Mouse (Mus musculus) erythroblast, adult 5-6 weeks (primary cell): ENCODE data around the gene Ilf2. TPM values are rescaled to one million over a fixed set of nuclear protein-coding genes. Genes with fewer than 3 reads are reported as not detected.

Experiments used
- ATAC-seq: replicated peaks from 2 replicates; pipeline ENCODE4 v1.8.0; 2016; ENCODE audit warnings: moderate number of reproducible peaks, mild to moderate bottlenecking, moderate TSS enrichment, inconsistent platforms; ENCODE audit not compliant: poor library complexity, low FRiP score, severe bottlenecking
- total RNA-seq, 2 experiments: library from RNA; stranded (forward) in 1 of 2; stranded (reverse) in 1 of 2; fragments of 150-400 nt in 1 of 2; fragments of 200-764, 138-1000 nt in 1 of 2; gene quantifications; 2 replicates each; pipeline versions ENCODE4 v1.2.3 to v1.2.4; 2015 to 2017; ENCODE audit warnings: low replicate concordance in 2 of 2

Gene Ilf2
- total RNA-seq (2015; ENCODE audit: low replicate concordance) (25.9 and 29.9 TPM in 2 replicates), total RNA-seq (2017; ENCODE audit: low replicate concordance) (37.6 and 44.0 TPM in 2 replicates)

- peak; percentile 97 for ATAC-seq
Measured at GRCm38 (mm10) chr3:90475831-90476611, at the start of gene Ilf2. Ilf2 (plus strand) TSS chr3:90476126.

- no peak for ATAC-seq
Measured at GRCm38 (mm10) chr3:90427574-90427973, 48.4 kb upstream of the Ilf2 start.

- ATAC-seq: no peak
Measured at GRCm38 (mm10) chr3:90428186-90428585, 47.7 kb upstream of the Ilf2 start.

- no peak for ATAC-seq
Measured at GRCm38 (mm10) chr3:90429576-90429975, 46.4 kb upstream of the Ilf2 start.

GRCm38 (mm10) chr3:90432348-90432747, 43.6 kb upstream of the Ilf2 start:
- no peak for ATAC-seq

GRCm38 (mm10) chr3:90432811-90433219, 43.1 kb upstream of the Ilf2 start:
- peak; percentile 52 for ATAC-seq

GRCm38 (mm10) chr3:90433381-90434020, 42.4 kb upstream of the Ilf2 start, which contains the start of gene Ints3:
Ints3 (minus strand) TSS chr3:90433622.
- peak; percentile 95 for ATAC-seq

- ATAC-seq: peak; percentile 2; the same call in 1 of the 2 replicates
Measured at GRCm38 (mm10) chr3:90434073-90434730, 41.7 kb upstream of the Ilf2 start.

GRCm38 (mm10) chr3:90437131-90437530, 38.8 kb upstream of the Ilf2 start:
- ATAC-seq: no peak

- ATAC-seq: no peak
Measured at GRCm38 (mm10) chr3:90440756-90441155, 35.2 kb upstream of the Ilf2 start.

- no peak for ATAC-seq
Measured at GRCm38 (mm10) chr3:90443977-90444376, 31.9 kb upstream of the Ilf2 start.

- no peak for ATAC-seq
Measured at GRCm38 (mm10) chr3:90445417-90446200, 30.3 kb upstream of the Ilf2 start.

GRCm38 (mm10) chr3:90446389-90447122, 29.4 kb upstream of the Ilf2 start:
- no peak for ATAC-seq

GRCm38 (mm10) chr3:90447123-90447494, 28.8 kb upstream of the Ilf2 start:
- no peak for ATAC-seq

- no peak for ATAC-seq
Measured at GRCm38 (mm10) chr3:90448626-90449025, 27.3 kb upstream of the Ilf2 start.

- ATAC-seq: no peak
Measured at GRCm38 (mm10) chr3:90450874-90451273, 25.1 kb upstream of the Ilf2 start.

GRCm38 (mm10) chr3:90451396-90452095, 24.4 kb upstream of the Ilf2 start:
- ATAC-seq: no peak

GRCm38 (mm10) chr3:90454931-90455330, 21.0 kb upstream of the Ilf2 start:
- ATAC-seq: no peak

- no peak for ATAC-seq
Measured at GRCm38 (mm10) chr3:90459727-90460126, 16.2 kb upstream of the Ilf2 start.
